Mouse (Mus musculus) right cerebral cortex, adult 18-20 months (tissue): ENCODE results near the gene Vmn1r75.

Experiments used
- DNase-seq: peaks from one replicate; pipeline ENCODE4 v3.0.0; 2022; ENCODE audit warnings: mixed read lengths

The Vmn1r75 gene

DNA sequence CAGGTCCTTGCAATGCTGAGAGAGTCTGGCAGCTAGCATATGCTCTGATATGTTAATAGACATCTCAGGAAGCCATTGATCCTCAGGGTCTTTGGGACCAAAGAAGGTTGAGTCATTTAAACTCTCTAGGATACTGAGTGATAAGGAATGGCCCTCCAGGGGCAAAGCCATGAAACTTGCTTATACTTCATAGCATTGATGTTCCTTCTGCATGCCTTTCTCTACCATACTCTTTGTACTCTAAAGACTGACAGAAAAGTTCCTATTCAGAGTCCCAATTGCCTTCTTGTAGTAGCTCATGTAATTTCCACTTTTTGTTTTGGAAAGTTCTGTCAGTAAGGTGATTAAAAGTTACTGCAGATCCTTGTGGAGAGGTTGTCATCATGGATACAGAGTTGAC lies at the start of gene Vmn1r75:
Gene Vmn1r75, plus strand, starts transcription at position 301 of the 400 bp plus-strand sequence.
- no peak for DNase-seq

DNA sequence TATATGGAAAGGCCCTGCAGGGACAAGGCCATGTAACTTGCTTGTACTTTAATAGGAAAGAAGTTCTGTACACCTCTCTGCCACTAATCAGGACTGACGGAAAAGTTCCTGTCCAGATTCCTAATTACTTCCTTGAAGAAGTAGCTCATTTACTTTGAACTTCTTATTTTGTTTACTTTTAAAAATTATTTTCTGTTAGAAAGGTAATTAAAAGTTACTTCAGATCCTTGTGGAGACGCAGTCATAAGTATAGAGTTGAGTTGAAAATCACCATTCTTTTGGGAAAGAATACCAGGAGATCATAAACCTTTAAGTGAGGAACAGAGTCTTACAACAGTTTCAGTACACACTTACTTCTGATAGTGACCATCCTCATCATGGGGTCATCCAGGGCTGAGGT lies 40.8 kb upstream of the Vmn1r75 start, which contains the start of gene Vmn1r74:
Gene Vmn1r74, plus strand, starts transcription at position 301 of the 400 bp plus-strand sequence.
- DNase-seq = no peak
